Mouse (Mus musculus): Measurements from ENCODE around the gene Cdnf. TPM values are rescaled to one million over a fixed set of nuclear protein-coding genes. Genes with fewer than 3 reads are reported as not detected.

Gene Cdnf
- polyA plus RNA-seq, 1 experiment from 2014 or later, result 0.40 TPM

- ATAC-seq, result no peak
- Histone ChIP-seq H3K9me3 (ENCODE audit: low read length) (no peaks in the 10 kb centered on the region), H3K9ac (replicated peaks) (no peak overlapping the region), H3K4me1 (ENCODE audit: insufficient read depth) (0 out of 2 replicates have a peak, but pooled peaks cover 3% of the 10 kb centered on the region), H3K4me2 (ENCODE audit: low read depth, low read length) (no peak overlapping the region), H3K27ac (ENCODE audit: low read depth) (no peak overlapping the region), H3K4me3 (ENCODE audit: low read depth, low read length) (no peak overlapping the region), H3K27me3 (ENCODE audit: insufficient read depth, low read length) (no peaks in the 10 kb centered on the region), H3K36me3 (replicated peaks; ENCODE audit: insufficient read depth, low read length) (no peaks in the 10 kb centered on the region)
- TF ChIP-seq CTCF (IDR thresholded peaks at IDR 0.05; ENCODE audit: low read depth) (no peak), EP300 (IDR thresholded peaks at IDR 0.05; ENCODE audit: low read depth) (no peak)
- WGBS (ENCODE audit: insufficient replicate concordance), result 63% methylated on average over 1 of the region's 1 CpGs
- no peak for DNase-seq
These were observed 62.3 kb downstream of the Cdnf start for GRCm38 (mm10) chr2:3575140-3575539.

Other genes with a start within 250 kb of the Cdnf start
- 17.1 and 17.4 TPM in 2 replicates for gene Nmt2, start 228.8 kb upstream of the Cdnf start, polyA plus RNA-seq (2015; fragmentation: Nextera tagmentation; extraction: Ambion mirVana)
- 10.2 and 10.3 TPM in 2 replicates for gene Rpp38, start 180.4 kb upstream of the Cdnf start, polyA plus RNA-seq (2015; fragmentation: Nextera tagmentation; extraction: Ambion mirVana)
- 0.29 TPM in 1 of 2 replicates, not detected in the other for gene Acbd7, start 176.9 kb upstream of the Cdnf start, polyA plus RNA-seq (2015; fragmentation: Nextera tagmentation; extraction: Ambion mirVana)
- not detected in 2 replicates for gene Olah, start 115.8 kb upstream of the Cdnf start, polyA plus RNA-seq (2015; fragmentation: Nextera tagmentation; extraction: Ambion mirVana)
- gene Meig1, start 90.4 kb upstream of the Cdnf start, polyA plus RNA-seq (2015; fragmentation: Nextera tagmentation; extraction: Ambion mirVana), result 0.69 and 0.89 TPM in 2 replicates
- 3.0 and 3.1 TPM in 2 replicates for gene Dclre1c, start 88.9 kb upstream of the Cdnf start, polyA plus RNA-seq (2015; fragmentation: Nextera tagmentation; extraction: Ambion mirVana)
- gene Suv39h2, start 38.0 kb upstream of the Cdnf start, polyA plus RNA-seq (2015; fragmentation: Nextera tagmentation; extraction: Ambion mirVana), result 2.3 and 2.5 TPM in 2 replicates
- 0.56 and 1.0 TPM in 2 replicates for gene Gm45902, start 240 bp upstream of the Cdnf start, polyA plus RNA-seq (2015; fragmentation: Nextera tagmentation; extraction: Ambion mirVana)
- 32.6 and 38.1 TPM in 2 replicates for gene Hspa14, start 216 bp upstream of the Cdnf start, polyA plus RNA-seq (2015; fragmentation: Nextera tagmentation; extraction: Ambion mirVana)
- 20.5 and 23.1 TPM in 2 replicates for gene Fam107b, start 57.5 kb downstream of the Cdnf start, polyA plus RNA-seq (2015; fragmentation: Nextera tagmentation; extraction: Ambion mirVana)